13 mouse cellular contexts compared by ENCODE assay signal in genomic region chr12:103518640-103519039, GRCm38 (mm10). TPM values are rescaled to one million over a fixed set of nuclear protein-coding genes. Genes with fewer than 3 reads are reported as not detected.
"Had no signal": no experiment of that assay in that cellular context is flagged by ENCODE, and none has a peak within 500 bp of the region (broad histone marks: within the 10 kb centered on the region; RNA-seq: fewer than 3 reads in every experiment).

No protein-coding gene starts in this region.

- H3K36me3 ChIP-seq: limb, embryonic 10.5 days; liver, embryonic 12.5 days; midbrain, embryonic 15.5 days; neural tube, embryonic 13.5 days had no signal

- H3K27ac ChIP-seq: layer of hippocampus, adult 2 months; limb, embryonic 10.5 days; liver, embryonic 12.5 days; midbrain, embryonic 15.5 days; neural tube, embryonic 13.5 days had no signal

- H3K4me3 ChIP-seq: layer of hippocampus, adult 2 months; limb, embryonic 10.5 days; liver, embryonic 12.5 days; midbrain, embryonic 15.5 days; neural tube, embryonic 13.5 days had no signal

- H3K27me3 ChIP-seq: liver, embryonic 12.5 days; midbrain, embryonic 15.5 days; neural tube, embryonic 13.5 days had no signal

- H3K4me1 ChIP-seq: limb, embryonic 10.5 days; liver, embryonic 12.5 days; neural tube, embryonic 13.5 days had no signal

- H3K9ac ChIP-seq: liver, embryonic 12.5 days; lung, embryonic 14.5 days; midbrain, embryonic 15.5 days; neural tube, embryonic 13.5 days had no signal

- H3K9me3 ChIP-seq: limb, embryonic 10.5 days; liver, embryonic 12.5 days; midbrain, embryonic 15.5 days had no signal

- DNase-seq: kidney, postnatal 4 days; lung, embryonic 14.5 days; lung, postnatal 10 days; lung, postnatal 4 days; retina, postnatal 1 day; right cerebral cortex, postnatal 14 days; thymus, postnatal 36 days had no signal

RNA-seq across cellular contexts. Expression of gene Ppp4r4, which starts 13.4 kb away (rescaled TPM):
- total RNA-seq: megakaryocyte, adult 5-6 weeks had no signal
